Mouse (Mus musculus) forebrain, embryonic 11.5 days (tissue): Measurements from ENCODE around the gene Camk1. TPM values are rescaled to one million over a fixed set of nuclear protein-coding genes. Genes with fewer than 3 reads are reported as not detected.
"Not testable (repeated sequence)": the region's sequence is repeated elsewhere in the genome, so short reads cannot be mapped to it uniquely, and the experiment has no call there.

Experiments
- ATAC-seq: fragments of 200-750 bp; cut with Nextera tagmentation; replicated peaks from 2 replicates; pipeline ENCODE4 v1.8.0; 2017; ENCODE audit warnings: moderate TSS enrichment; ENCODE audit not compliant: low FRiP score
- DNase-seq: peaks from one replicate; pipeline ENCODE4 v3.0.0-alpha.2; 2017; ENCODE audit warnings: low spot score
- H3K27ac ChIP-seq: fragments of 300-500 bp; sonication (generic); 2 replicates; pipeline ENCODE4 v1.5.1; 2014; ENCODE audit warnings: low read depth, low read length
- H3K27me3 ChIP-seq: fragments of 300-500 bp; sonication (generic); 2 replicates; pipeline ENCODE4 v1.6.1; 2014; ENCODE audit warnings: mild to moderate bottlenecking, low read length, mixed read lengths; ENCODE audit not compliant: control insufficient read depth, insufficient read depth
- H3K36me3 ChIP-seq: fragments of 300-500 bp; sonication (generic); 2 replicates; pipeline ENCODE4 v1.6.1; 2014; ENCODE audit warnings: mild to moderate bottlenecking, low read length, moderate library complexity, mixed read lengths; ENCODE audit not compliant: control insufficient read depth, insufficient read depth
- H3K4me1 ChIP-seq: fragments of 300-500 bp; sonication (generic); replicated peaks from 2 replicates; pipeline ENCODE4 v1.6.1; 2014; ENCODE audit warnings: low read length, mixed read lengths; ENCODE audit not compliant: control insufficient read depth, insufficient read depth
- H3K4me2 ChIP-seq: fragments of 300-500 bp; sonication (generic); 2 replicates; pipeline ENCODE4 v1.6.1; 2014; ENCODE audit warnings: low read depth, mild to moderate bottlenecking, low read length, moderate library complexity, mixed read lengths; ENCODE audit not compliant: severe bottlenecking
- H3K4me3 ChIP-seq: fragments of 300-500 bp; sonication (generic); 2 replicates; pipeline ENCODE4 v1.5.1; 2014; ENCODE audit warnings: low read depth, low read length
- H3K9ac ChIP-seq: fragments of 300-500 bp; sonication (generic); 2 replicates; pipeline ENCODE4 v1.6.1; 2014; ENCODE audit warnings: low read length
- H3K9me3 ChIP-seq: fragments of 300-500 bp; sonication (generic); 2 replicates; pipeline ENCODE4 v1.6.1; 2016; ENCODE audit warnings: low read length, mixed read lengths; ENCODE audit not compliant: control insufficient read depth
- WGBS: fragments of 180-500 bp; shearing (Covaris S2); extraction: QIAGEN DNeasy Blood & Tissue Kit; methylation state at CpG from one replicate; pipeline ENCODE4 v1.1.7; 2014; 5-methylcytosine and 5-hydroxymethylcytosine counted together
- polyA plus RNA-seq: library from polyadenylated mRNA; unstranded; fragments of >200 nt; fragmentation: Nextera tagmentation; extraction: Ambion mirVana; gene quantifications from 2 replicates; pipeline ENCODE4 v1.2.1, GENCODE M21; 2014

Gene Camk1
- polyA plus RNA-seq, 1 experiment from 2014 or later, result 47.8 TPM

DNA sequence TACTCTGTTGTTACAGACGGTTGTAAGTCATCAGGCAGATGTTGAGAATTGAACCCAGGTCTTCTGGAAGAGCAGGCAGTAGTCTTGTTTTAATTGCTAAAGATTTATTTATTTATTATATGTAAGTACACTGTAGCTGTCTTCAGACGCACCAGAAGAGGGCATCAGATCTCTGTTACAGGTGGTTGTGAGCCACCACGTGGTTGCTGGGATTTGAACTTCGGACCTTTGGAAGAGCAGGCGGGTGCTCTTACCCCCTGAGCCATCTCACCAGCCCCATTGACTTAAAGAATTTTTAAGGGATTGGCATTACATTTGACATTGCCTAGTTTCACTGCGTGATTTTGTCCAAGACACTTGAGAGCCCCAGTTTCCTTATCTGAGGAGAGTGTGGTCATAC lies 11.1 kb downstream of the Camk1 start:
- H3K4me2 ChIP-seq, H3K9me3 ChIP-seq, H3K4me3 ChIP-seq, H3K27ac ChIP-seq, H3K9ac ChIP-seq, H3K36me3 ChIP-seq, H3K27me3 ChIP-seq, DNase-seq, ATAC-seq, H3K4me1 ChIP-seq: not testable (repeated sequence)
- WGBS, result 84% methylated on average over 6 of the region's 6 CpGs

DNA sequence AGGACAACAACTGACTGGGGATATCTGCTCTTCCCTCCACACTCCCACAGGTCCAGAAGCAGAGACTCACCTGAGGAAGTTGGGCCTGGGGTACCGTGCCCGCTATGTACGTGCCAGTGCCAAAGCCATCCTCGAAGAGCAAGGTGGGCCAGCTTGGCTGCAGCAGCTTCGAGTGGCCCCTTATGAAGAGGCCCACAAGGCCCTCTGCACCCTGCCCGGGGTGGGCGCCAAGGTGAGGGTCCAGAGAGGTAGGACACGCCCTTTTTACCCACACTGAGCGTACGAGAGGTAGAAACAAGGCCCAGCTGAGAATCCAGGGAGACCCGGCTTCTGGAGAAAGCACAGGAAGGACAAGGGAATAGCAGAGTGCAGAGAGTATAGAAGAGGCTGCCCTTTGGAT lies 12.1 kb downstream of the Camk1 start:
- no peak overlapping the region for H3K27ac ChIP-seq
- H3K4me3 ChIP-seq, result no peak overlapping the region
- H3K36me3 ChIP-seq, result no peaks in the 10 kb centered on the region; the same call in 1 of the 2 replicates
- DNase-seq (no peak), ATAC-seq (no peak)
- no peaks in the 10 kb centered on the region for H3K9me3 ChIP-seq
- WGBS, result 94% methylated on average over 11 of the region's 11 CpGs
- no peaks in the 10 kb centered on the region for H3K27me3 ChIP-seq
- H3K9ac ChIP-seq, result no peak overlapping the region
- no peak overlapping the region for H3K4me2 ChIP-seq
- H3K4me1 ChIP-seq, result no peaks in the 10 kb centered on the region

DNA sequence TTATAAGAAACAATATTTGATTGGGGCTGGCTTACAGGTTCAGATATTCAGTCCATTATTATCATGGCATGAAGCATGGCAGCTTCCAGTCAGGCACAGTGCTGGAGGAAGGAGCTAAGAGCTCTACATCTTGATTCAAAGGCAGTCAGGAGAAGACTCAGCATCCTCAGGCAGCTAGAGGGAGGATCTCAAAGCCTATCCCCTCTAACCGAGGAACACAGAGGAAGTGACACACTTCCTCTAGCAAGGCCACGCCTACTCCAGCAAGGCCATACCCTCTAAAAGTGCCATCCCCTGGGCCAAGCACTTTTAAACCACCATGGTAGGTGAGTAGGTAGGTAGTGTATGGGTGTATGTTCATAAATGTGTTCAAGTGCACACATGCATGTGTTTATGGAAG lies 13.2 kb downstream of the Camk1 start:
- H3K27ac ChIP-seq, result no peak overlapping the region
- H3K9ac ChIP-seq, result no peak overlapping the region
- H3K27me3 ChIP-seq, result no peaks in the 10 kb centered on the region
- no peak overlapping the region for H3K4me3 ChIP-seq
- H3K4me2 ChIP-seq, result no peak overlapping the region
- no peaks in the 10 kb centered on the region; the same call in 1 of the 2 replicates for H3K4me1 ChIP-seq
- no peak for ATAC-seq
- no peaks in the 10 kb centered on the region; the same call in 1 of the 2 replicates for H3K36me3 ChIP-seq
- DNase-seq, result no peak
- H3K9me3 ChIP-seq, result no peaks in the 10 kb centered on the region
- 65% methylated on average over 2 of the region's 2 CpGs for WGBS

DNA sequence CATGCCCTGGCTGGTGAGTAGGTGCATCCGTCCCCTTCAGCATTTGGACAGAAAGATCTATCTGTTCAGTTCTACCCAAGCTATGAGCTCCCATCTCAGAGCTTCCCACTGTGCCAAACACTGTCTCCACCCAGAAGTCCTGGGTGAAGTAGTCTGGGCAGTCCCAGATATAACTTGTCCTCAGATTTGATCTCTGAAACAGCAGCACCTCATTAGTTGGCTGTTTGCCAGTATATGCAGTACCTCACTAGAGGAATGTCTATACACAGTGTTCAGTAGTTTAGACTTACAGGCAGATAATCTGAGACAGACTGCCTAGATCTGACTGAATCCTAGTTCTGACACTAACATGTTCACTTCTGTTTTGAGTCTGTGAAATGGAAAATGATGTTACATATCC lies 14.4 kb downstream of the Camk1 start:
- 80% methylated on average over 1 of the region's 1 CpGs for WGBS
- no peak for ATAC-seq
- H3K36me3 ChIP-seq, result no peaks in the 10 kb centered on the region; the same call in 1 of the 2 replicates

DNA sequence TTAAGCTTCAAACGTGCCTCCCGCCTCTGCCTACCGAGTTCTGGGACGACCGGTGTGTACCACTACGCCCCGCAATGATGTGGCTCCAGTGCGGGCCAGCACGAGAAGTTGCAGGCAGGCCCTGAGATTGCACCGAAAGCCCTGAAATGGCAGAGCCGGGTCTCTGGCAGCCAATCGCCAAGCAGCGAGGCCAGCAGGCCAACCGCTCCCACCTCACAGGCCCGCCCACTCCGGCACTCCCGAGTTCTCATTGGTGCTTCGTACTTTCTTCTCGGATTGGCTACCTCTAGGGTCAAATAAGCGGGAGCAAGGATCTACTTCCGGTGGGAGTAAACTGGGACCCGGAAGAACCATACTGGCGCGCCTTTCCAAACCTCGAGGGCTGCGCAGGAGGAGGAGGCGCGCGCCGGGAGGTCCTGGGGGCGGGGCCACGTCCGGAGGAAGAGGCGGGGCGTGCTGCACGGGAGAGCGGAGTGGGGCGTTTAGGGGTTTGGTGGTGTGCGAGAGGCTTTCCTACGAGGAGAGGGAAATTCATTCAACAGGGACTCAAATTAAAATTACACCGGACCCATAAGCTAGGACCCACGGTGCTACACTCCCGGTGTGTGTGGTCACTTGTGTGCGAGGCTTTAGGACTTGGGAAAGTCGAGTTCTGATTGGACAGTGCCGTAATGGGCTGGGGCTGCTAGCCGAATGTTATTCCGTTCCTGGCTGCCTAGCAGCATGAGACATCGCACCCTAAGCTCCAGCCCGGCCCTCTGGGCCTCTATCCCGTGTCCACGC lies 17.1 kb downstream of the Camk1 start, which contains the start of gene Ogg1:
Gene Ogg1, plus strand, starts transcription at position 440 of the 783 bp plus-strand sequence.
- peak within 1 kb of the TSS; percentile 83 for H3K9ac ChIP-seq
- DNase-seq (peak; percentile 97), ATAC-seq (peak; percentile 99)
- no peaks in the 10 kb centered on the region for H3K27me3 ChIP-seq
- peak within 1 kb of the TSS; percentile 60 for H3K4me3 ChIP-seq
- H3K36me3 ChIP-seq, result peaks cover 8% of the 10 kb centered on the region; the same call in 1 of the 2 replicates
- no peaks in the 10 kb centered on the region; the same call in 1 of the 2 replicates for H3K4me1 ChIP-seq
- under 1% methylated on average over 52 of the region's 52 CpGs for WGBS
- H3K4me2 ChIP-seq, result peak within 1 kb of the TSS; percentile 90
- no peaks in the 10 kb centered on the region for H3K9me3 ChIP-seq
- H3K27ac ChIP-seq, result peak within 1 kb of the TSS; percentile 90

More for the DNA sequence above, 14.4 kb downstream of the Camk1 start:
- Histone ChIP-seq H3K4me3 (no peak overlapping the region), H3K4me1 (no peaks in the 10 kb centered on the region; the same call in 1 of the 2 replicates), H3K9me3 (no peaks in the 10 kb centered on the region), H3K4me2 (no peak overlapping the region), H3K27me3 (no peaks in the 10 kb centered on the region), H3K9ac (no peak overlapping the region), H3K27ac (no peak overlapping the region)
- no peak for DNase-seq

DNA sequence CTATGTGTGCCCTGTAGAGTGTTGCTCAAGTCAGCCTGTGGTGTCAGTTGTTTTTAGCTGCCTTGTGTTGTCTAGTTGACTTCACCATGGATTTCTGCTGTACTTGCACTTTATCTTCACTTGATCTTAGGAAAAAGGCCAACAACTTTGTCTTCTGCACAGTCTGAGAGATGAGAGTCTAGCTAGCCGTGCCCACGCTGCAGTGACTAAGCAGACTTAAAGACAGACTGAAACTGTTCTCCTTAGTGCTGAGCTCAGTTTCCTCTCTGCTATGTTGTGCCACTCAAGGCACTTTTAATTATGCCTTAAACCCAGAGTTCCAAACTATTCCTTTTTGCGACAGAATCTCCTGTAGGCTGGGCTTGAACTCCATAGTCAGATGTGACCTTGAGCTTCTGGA lies 27.8 kb downstream of the Camk1 start:
- Histone ChIP-seq H3K36me3 (peaks cover 31% of the 10 kb centered on the region; the same call in 1 of the 2 replicates), H3K4me3 (no peak overlapping the region), H3K9me3 (no peaks in the 10 kb centered on the region), H3K4me1 (no peaks in the 10 kb centered on the region), H3K9ac (no peak overlapping the region), H3K27ac (no peak overlapping the region), H3K27me3 (no peaks in the 10 kb centered on the region), H3K4me2 (no peak overlapping the region)
- DNase-seq (no peak), ATAC-seq (no peak)
- WGBS, result 92% methylated on average over 3 of the region's 3 CpGs

DNA sequence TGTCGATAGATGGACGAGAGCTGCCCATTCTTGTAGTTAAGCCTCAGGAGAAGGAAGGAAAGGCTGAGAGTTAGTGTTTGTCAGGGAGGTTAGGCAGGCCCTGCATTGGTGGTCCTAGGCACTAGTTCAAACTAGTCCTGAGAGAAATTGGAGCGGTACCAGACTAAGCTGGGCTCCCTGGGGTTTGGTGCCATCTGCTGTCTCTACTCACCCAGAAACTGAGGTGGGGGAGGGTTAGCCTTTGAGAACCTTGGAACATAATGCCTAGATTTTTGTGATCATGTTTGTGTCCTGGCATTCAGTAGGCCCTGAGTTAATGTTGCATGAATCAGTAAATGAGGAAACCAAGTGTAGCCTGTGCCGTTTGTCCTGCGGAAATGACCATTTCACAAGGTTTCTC lies 35.6 kb downstream of the Camk1 start:
- no peak for DNase-seq
- 48% methylated on average over 5 of the region's 5 CpGs for WGBS
- Histone ChIP-seq H3K4me1 (peaks cover 6% of the 10 kb centered on the region; the same call in 1 of the 2 replicates), H3K36me3 (peaks cover under 1% of the 10 kb centered on the region; the same call in 1 of the 2 replicates), H3K27ac (no peak overlapping the region), H3K4me3 (peak overlapping the region; percentile 98), H3K4me2 (peak overlapping the region; percentile 99), H3K9ac (peak overlapping the region; percentile 94), H3K9me3 (no peaks in the 10 kb centered on the region), H3K27me3 (no peaks in the 10 kb centered on the region)
- no peak for ATAC-seq

DNA sequence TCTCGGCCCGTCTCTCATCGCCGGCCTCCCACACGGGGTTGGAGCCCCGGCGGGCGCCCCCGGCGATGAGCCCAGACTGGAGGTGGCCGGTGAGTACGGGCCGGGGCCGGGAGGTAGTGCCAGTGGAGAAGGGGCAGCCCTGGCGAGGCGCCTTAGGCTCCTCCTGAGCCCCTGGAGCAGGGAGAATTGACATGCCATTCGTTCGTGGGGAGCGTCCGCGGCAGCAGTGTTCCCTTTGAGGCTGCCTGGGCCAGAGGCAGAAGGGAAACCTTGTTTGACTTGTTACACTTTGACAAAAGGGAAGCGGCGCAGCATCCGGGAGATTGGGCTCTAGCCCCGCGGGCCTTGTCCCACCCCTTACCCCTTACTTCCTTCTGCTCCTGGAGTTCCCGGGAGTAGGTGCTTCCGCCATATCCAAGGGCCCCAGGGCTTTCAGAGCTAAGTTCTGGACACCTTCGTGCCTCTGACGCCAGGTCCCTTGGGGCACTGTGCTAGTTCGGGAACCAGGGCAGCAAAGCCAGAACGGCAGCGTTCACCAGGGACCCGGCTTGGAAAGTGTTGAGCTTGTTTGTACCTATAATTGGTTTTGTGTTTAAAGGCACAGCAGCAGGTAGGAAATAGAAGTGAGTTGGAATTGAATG lies 36.2 kb downstream of the Camk1 start:
- Histone ChIP-seq H3K4me1 (peaks cover 6% of the 10 kb centered on the region; the same call in 1 of the 2 replicates), H3K4me2 (peak overlapping the region; percentile 99), H3K27me3 (no peaks in the 10 kb centered on the region), H3K4me3 (peak overlapping the region; percentile 98), H3K9me3 (no peaks in the 10 kb centered on the region), H3K36me3 (no peaks in the 10 kb centered on the region; the same call in 1 of the 2 replicates), H3K27ac (peak overlapping the region; percentile 97), H3K9ac (peak overlapping the region; percentile 94)
- WGBS, result under 1% methylated on average over 34 of the region's 34 CpGs
- ATAC-seq, result peak; percentile 1; the same call in 1 of the 2 replicates
- no peak for DNase-seq
